Mouse (Mus musculus): ENCODE data around the gene Sgcb.

Gene Sgcb

DNA sequence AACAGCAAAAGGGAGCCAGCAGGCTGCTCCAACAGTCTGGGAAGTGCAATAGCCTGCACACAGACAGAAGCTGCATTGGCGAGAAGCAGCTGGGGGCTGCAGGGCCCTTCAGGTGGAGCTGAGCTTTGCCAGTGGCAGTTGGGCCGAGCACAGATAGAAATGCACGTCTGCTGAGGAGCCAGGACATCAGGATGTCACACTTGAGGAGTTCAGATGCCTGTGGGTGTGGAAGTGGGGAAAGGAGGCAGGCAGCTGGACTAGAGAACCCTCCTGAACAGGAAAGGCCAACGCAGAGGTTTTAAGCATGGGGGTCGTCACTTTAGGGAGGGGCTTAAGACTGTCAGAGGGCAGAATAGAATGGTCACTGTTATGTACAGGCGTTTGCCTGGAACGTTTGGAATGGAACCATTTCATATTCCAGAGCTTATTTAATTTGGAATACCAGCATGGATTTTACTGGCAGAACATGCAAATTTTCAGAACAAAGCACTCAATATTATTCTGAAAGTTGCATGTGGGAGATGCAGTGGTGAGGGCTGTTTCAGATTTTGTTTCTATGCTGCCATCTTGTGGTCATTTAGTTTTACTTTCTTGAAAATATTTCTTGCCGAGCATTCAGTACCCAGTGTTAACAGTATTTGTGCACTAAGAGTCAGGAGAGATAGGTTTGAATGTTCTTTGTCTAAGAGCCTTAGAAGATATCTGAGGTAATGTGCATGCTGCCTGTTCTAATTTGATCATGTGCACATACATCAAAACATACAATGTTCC lies 10.1 kb downstream of the Sgcb start:
- ATAC-seq (ENCODE audit: insufficient number of reproducible peaks, low FRiP score, low TSS enrichment), result peak; percentile 58; the same call in 1 of the 2 replicates

- 0 out of 2 replicates have a peak, but pooled peaks have one; percentile 28 for ATAC-seq (ENCODE audit: insufficient number of reproducible peaks, low FRiP score, low TSS enrichment)
These were observed 14.4 kb downstream of the Sgcb start for GRCm38 (mm10) chr5:73633141-73633540.

DNA sequence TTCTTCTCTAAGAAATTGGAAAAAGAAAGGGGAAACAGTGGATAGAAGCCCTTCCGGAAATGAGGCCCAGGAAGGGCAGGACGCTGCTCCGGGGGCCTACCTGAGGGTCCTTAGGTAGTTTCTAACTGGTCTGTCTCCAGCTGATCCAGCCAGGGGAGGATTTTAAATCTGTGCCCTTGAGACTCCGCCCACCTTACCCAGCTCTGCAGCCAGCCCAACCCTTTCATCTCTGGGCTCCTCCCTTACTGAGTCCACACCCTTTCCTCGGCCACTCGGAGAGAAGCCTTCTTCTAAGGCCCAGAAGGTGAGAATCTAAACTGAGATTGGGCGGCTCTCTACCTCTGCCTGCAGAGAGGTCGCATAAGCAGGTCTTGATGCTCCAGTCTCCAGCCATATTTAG lies 15.3 kb downstream of the Sgcb start, which contains the start of gene Lrrc66:
TSS of gene Lrrc66 (minus strand) at position 236 of the 400 bp plus-strand sequence.
- no peak for ATAC-seq (ENCODE audit: insufficient number of reproducible peaks, low FRiP score, low TSS enrichment)

DNA sequence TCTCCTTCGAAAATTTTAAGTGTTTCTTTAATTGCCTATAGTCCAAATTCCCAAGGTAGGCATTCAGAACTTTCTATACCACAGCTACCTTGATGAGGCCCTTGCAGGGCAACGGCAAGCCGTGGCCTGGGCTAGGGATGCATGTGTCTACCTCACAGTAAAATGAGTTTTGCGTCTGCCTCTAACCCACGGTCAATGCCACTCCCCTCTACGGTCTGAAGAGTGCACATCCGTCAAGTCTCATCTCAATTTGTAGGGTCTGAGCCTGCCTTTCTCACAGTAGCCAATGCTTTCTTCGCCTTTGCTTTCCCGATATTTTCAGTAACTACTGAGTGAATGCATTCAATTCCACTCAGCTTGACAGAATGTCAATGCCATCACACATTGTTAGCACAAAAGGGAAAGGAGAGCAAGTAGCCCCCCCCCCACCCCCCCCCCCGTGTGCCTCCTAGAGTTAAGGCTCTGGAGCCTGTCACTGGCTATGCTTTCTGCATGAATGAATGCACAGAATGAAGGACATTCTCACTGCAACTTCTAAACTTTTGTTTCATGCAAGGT lies 16.5 kb downstream of the Sgcb start:
- ATAC-seq (ENCODE audit: insufficient number of reproducible peaks, low FRiP score, low TSS enrichment), result no peak

GRCm38 (mm10) chr5:73630141-73630540 lies 17.4 kb downstream of the Sgcb start:
- no peak for ATAC-seq (ENCODE audit: insufficient number of reproducible peaks, low FRiP score, low TSS enrichment)

GRCm38 (mm10) chr5:73627991-73628390 lies 19.6 kb downstream of the Sgcb start:
- no peak for ATAC-seq (ENCODE audit: insufficient number of reproducible peaks, low FRiP score, low TSS enrichment)

- no peak for ATAC-seq (ENCODE audit: insufficient number of reproducible peaks, low FRiP score, low TSS enrichment)
These were observed 20.0 kb downstream of the Sgcb start for GRCm38 (mm10) chr5:73627559-73627958.

DNA sequence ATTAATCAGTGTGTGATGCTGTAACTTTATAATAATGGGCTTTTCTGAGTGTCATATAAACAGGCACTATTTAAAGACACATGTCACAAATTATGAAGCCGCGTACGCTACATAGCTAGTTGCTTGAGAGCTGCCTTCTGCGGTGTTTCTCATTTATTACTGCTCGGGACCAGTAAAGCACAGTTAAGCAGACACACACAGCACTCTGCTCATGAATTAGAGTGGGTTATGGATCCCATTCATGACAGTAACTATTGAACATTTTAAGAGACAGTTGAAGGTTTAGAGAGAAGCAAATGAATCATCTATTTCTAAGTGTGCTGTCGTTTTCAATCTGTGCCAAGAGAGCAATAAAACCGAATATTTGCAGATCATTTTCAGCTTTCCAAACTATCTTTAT lies 20.7 kb downstream of the Sgcb start:
- ATAC-seq (ENCODE audit: insufficient number of reproducible peaks, low FRiP score, low TSS enrichment), result no peak

DNA sequence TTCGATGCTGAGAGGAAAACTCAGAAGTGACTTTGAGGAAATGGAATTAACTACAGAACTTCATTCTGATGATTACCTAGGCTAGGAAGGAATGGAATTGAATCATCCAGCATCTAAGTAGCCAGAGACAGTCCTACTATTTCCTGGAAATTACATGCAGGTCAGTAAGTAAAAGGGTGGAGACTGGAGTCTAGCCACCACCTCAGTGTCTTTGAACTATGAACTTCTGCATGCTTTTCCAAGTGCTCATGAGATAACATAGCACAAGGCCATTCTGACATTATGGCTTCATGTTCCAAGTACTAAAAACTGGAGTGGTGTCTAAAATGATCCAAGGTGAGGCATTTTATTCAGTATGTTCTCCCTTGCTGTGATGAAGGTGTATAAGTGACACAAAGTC lies 22.1 kb downstream of the Sgcb start:
- no peak for ATAC-seq (ENCODE audit: insufficient number of reproducible peaks, low FRiP score, low TSS enrichment)

- ATAC-seq (ENCODE audit: insufficient number of reproducible peaks, low FRiP score, low TSS enrichment), result no peak
These were observed 28.6 kb downstream of the Sgcb start for GRCm38 (mm10) chr5:73618969-73619368.

DNA sequence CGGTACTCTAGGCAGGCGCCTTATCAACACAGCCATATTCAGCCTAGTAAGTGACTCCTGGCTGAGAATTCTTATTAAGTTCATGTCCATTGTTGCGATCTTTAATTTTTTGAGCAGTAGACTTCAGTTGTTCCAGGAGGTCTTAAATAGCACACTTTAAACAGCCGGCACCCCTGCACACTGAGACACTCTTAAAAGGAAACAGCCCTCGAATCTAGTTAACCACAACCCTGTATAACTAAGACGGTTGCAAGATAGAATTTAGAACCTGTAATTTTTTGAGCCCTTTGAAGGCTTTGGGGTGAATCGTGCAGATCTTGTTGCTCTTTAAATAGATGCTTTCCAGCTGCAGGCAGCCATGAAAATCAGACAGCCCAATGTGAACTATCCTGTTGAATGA lies 32.4 kb downstream of the Sgcb start:
- ATAC-seq (ENCODE audit: insufficient number of reproducible peaks, low FRiP score, low TSS enrichment), result no peak

DNA sequence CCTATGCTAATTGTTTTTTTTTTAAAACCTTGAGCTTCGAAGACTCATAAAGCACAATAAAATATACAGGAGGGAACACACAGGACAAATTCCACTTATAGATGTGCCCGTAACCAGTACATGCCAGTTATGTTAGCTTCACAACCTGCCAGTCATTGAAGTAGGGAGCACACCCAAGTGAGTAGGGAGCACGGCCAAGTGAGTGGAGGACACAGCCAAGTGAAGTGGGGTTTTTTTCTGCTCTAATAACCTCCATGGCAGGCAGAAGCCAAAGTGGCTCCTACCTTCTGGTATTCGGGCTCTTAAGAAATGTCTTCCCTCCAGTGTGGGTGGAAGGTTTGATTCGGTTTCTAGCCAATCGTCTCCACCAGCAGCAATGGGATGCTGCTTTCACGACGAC lies 34.3 kb downstream of the Sgcb start:
- no peak for ATAC-seq (ENCODE audit: insufficient number of reproducible peaks, low FRiP score, low TSS enrichment)

DNA sequence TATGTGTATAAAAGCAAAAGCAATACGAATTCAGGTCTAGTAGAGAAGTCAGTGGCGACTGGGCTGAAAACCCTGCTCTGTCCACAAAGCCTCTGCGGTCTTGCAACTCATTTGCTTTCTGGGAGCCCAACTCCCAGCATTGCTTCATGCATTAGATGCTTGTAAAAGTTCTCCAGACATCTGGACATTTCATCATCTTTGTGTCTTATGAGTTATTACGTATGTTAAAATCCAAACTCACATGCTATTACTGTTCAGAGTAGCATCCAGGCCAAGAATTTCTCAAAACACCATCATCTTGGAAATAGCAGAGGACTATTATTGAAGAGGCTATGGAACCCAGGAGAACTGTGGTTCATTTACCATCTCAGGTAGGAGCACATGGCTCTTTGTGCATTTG lies 36.5 kb downstream of the Sgcb start:
- no peak for ATAC-seq (ENCODE audit: insufficient number of reproducible peaks, low FRiP score, low TSS enrichment)

- no peak for ATAC-seq (ENCODE audit: insufficient number of reproducible peaks, low FRiP score, low TSS enrichment)
These were observed 42.6 kb downstream of the Sgcb start for GRCm38 (mm10) chr5:73604964-73605363.

DNA sequence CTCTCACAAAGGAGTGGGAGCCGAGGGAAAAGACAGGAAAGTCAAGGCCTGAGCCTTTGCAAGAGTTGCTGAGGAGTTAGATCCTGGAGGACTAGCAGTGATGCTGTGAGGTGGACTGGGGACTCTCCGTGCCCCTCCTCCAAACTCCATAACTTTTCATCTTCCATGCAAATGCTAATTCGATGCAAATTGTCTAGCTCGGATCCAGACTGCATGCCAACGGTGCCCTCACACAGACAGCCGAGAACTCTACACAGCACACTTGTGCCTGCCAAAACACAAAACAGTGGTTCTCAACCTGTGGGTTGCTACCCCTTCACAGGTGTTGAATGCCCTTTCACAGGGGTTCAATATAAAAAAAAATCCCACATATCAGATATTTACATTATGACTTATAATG lies 43.0 kb downstream of the Sgcb start:
- ATAC-seq (ENCODE audit: insufficient number of reproducible peaks, low FRiP score, low TSS enrichment), result no peak

DNA sequence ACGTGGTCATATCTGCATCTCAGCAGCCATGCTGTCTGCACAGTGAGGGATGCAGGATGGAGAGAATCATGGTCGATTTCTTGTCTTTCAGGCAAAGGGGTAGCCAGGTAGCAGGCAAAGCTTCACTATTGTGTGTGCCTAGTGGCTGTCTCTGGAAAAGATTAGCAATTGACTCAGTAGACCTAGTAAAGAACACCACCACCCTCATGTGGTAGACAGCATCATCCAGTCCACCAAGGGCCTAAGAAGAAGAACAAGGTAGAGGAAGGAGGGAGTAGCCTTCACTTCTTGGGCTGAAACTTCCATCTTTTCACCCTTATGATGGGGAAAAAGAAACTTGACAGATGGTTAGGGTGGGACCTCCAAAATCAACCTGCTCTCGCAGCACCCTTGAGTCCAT lies 44.7 kb downstream of the Sgcb start:
- ATAC-seq (ENCODE audit: insufficient number of reproducible peaks, low FRiP score, low TSS enrichment), result no peak

DNA sequence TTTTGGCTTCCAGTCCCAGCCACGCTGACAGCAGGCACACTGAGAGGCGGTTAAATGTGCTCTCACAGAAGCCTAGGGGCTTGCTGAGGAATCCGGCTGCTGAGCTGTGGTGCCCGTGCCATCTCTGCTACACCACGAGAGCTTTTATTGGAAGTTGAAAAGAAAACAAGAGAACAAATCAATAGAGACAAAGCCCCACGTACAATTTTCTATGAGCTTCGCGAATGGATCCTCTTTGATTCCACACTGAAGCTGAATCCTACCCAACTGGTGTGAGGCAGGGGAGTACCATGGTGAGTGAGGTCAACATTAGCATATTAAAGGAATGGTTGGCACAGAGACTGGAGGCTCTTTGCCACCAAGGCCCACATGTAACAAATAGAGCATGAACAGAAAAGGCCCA lies 46.2 kb downstream of the Sgcb start:
- 0 out of 2 replicates have a peak, but pooled peaks have one; percentile 31 for ATAC-seq (ENCODE audit: insufficient number of reproducible peaks, low FRiP score, low TSS enrichment)

DNA sequence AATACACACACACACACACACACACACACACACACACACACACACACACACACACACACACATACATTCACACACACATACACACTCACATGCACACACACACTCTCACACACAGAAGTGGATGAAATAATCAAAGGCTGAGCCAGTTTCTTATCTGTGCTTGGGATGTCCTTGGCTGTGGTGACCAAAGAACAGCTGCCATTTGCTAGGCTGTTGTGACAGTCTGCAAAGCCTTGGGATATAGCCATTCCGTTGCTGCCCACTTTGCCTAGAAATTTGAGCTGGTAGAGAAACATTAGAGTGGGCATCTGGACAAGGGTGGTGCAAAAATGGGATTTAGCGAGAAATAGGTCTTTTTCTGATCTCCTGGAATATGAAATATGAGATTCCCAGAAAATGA lies 47.6 kb downstream of the Sgcb start:
- ATAC-seq (ENCODE audit: insufficient number of reproducible peaks, low FRiP score, low TSS enrichment), result no peak

DNA sequence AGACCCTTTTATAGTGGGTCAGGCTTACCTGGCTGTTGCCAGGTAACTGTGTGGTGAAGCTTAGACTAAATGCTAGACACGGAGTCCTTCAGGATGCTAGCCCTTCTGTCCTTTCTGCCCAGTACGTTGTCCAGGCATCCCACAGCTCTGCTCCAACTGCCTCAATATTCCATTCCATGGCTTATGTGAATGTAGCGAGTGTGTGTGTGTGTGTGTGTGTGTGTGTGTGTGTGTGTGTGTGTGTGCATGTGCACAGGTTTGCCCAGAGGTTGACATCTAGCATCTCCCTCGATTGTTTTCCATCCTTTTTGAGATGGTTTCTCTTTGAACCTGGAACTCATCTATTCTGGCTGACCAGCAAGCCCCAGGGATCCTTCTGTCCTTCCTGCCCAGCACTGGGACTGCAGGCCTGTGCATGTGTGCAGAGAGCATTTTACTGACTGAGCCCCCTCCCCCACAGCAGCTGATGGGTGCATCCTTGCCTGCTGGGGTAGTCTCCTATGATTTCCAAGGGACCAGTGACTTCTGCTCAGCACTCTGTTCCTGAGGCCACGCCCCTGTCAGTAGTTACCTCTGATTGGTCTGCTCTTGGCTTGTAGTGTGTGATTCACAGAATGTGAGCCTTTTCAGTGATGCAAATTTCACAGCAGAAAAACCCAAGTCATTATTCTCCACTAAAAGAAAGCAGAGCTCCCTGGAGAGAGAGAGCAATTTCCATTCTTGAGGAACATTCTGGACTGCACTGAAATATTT lies 48.5 kb downstream of the Sgcb start:
- ATAC-seq (ENCODE audit: insufficient number of reproducible peaks, low FRiP score, low TSS enrichment), result no peak

GRCm38 (mm10) chr5:73587119-73587518 lies 60.5 kb downstream of the Sgcb start:
- no peak for ATAC-seq (ENCODE audit: insufficient number of reproducible peaks, low FRiP score, low TSS enrichment)

DNA sequence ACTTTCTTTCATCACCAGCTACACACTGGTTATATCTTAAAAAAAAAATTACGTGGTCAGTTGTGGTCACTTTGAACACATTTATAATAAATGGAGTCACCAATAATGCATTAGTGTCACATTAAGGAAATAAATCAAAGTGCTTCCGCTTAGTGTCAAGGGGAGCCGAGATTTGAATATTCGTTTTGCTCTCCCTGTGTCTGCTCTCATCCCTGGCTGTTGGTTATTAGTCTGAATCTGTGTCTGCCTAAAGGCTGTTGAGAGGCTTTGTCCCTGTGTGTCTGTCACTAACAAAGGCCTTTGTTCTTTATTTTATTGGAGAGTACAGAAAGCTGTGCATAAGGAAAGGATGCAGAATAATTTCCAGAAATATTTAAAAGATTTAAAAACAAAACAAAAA lies 61.0 kb downstream of the Sgcb start:
- no peak for ATAC-seq (ENCODE audit: insufficient number of reproducible peaks, low FRiP score, low TSS enrichment)

Data from cerebellum, adult (tissue).